ENCODE assay signal across 9 mouse cellular contexts in genomic region chr4:119241664-119242063, GRCm38 (mm10). TPM values are rescaled to one million over a fixed set of nuclear protein-coding genes. Genes with fewer than 3 reads are reported as not detected.
DNase-seq lines count a peak whose midpoint lies in the region; ATAC-seq and TF ChIP-seq lines count a peak whose summit lies in the region.
"Had no signal": no experiment of that assay in that cellular context is flagged by ENCODE, and none has a peak within 500 bp of the region (broad histone marks: within the 10 kb centered on the region; RNA-seq: fewer than 3 reads in every experiment).

No protein-coding gene starts in this region.

- WGBS in kidney, postnatal 0 days = 86% methylated on average over 14 of the region's 14 CpGs
- WGBS in hindbrain, embryonic 13.5 days = 92% methylated on average over 14 of the region's 14 CpGs

- H3K4me2 ChIP-seq in kidney, postnatal 0 days (ENCODE audit: low read length) = no peak overlapping the region
- no peak overlapping the region for H3K4me2 ChIP-seq in hindbrain, embryonic 13.5 days

- H3K36me3 ChIP-seq in kidney, postnatal 0 days (ENCODE audit: insufficient read depth, low read length) = peaks cover 9% of the 10 kb centered on the region; the same call in 1 of the 2 replicates
- H3K36me3 ChIP-seq in hindbrain, embryonic 13.5 days = peaks cover 72% of the 10 kb centered on the region

- no peak for ATAC-seq in kidney, postnatal 0 days (replicated peaks; ENCODE audit: low FRiP score, low read depth)
- no peak for ATAC-seq in hindbrain, embryonic 13.5 days (ENCODE audit: low FRiP score)
- ATAC-seq in inflammation-experienced regulatory T-cells, adult 6 months = no peak

- TF ChIP-seq CTCF in kidney, postnatal 0 days (IDR thresholded peaks at IDR 0.05; ENCODE audit: low read depth) = peak; percentile 65

- DNase-seq in kidney, postnatal 0 days (ENCODE audit: low spot score) = no peak
- DNase-seq in kidney, postnatal 14 days = no peak
- peak; percentile 6 for DNase-seq in T-cell, adult 2 months (ENCODE audit: low spot score)
- DNase-seq in kidney, postnatal 25 days = peak; percentile 51 to 52
- peak; percentile 63 to 68 for DNase-seq in right cerebral cortex, adult 2 months (ENCODE audit: low spot score in 2 of 2)
- no peak for DNase-seq in c-Kit-positive CD71-positive TER-119-positive erythroid progenitor cells, embryonic 14.5 days (ENCODE audit: low spot score)

- no peaks in the 10 kb centered on the region for H3K27me3 ChIP-seq in kidney, postnatal 0 days (ENCODE audit: insufficient read depth, low read length)
- H3K27me3 ChIP-seq in hindbrain, embryonic 13.5 days = no peaks in the 10 kb centered on the region

- H3K4me1 ChIP-seq in kidney, postnatal 0 days (replicated peaks; ENCODE audit: insufficient read depth, low read length) = no peaks in the 10 kb centered on the region
- 0 out of 2 replicates have a peak, but pooled peaks cover 7% of the 10 kb centered on the region for H3K4me1 ChIP-seq in hindbrain, embryonic 13.5 days (replicated peaks)

- H3K9me3 ChIP-seq in kidney, postnatal 0 days (replicated peaks; ENCODE audit: low read length) = no peaks in the 10 kb centered on the region
- H3K9me3 ChIP-seq in hindbrain, embryonic 13.5 days = no peaks in the 10 kb centered on the region

- no peak overlapping the region for H3K9ac ChIP-seq in kidney, postnatal 0 days (ENCODE audit: low read depth, low read length)
- no peak overlapping the region for H3K9ac ChIP-seq in hindbrain, embryonic 13.5 days

- H3K27ac ChIP-seq in kidney, postnatal 0 days = no peak overlapping the region
- no peak overlapping the region; the same call in 1 of the 2 replicates for H3K27ac ChIP-seq in hindbrain, embryonic 13.5 days

- H3K4me3 ChIP-seq in kidney, postnatal 0 days (replicated peaks; ENCODE audit: low read depth, low read length) = no peak overlapping the region
- no peak overlapping the region for H3K4me3 ChIP-seq in hindbrain, embryonic 13.5 days

RNA-seq across cellular contexts. Expression of gene P3h1, which starts 8.9 kb away (rescaled TPM):
- 32.4 and 34.9 TPM in 2 replicates for polyA plus RNA-seq in kidney, postnatal 0 days (2015; fragmentation: Nextera tagmentation; extraction: Ambion mirVana)
- 12.2 and 13.2 TPM in 2 replicates for polyA plus RNA-seq in hindbrain, embryonic 13.5 days (2015; fragmentation: Nextera tagmentation; extraction: Ambion mirVana)
- 1 to 10 TPM in 2 of 3 experiments, under 1 TPM in 1; 0.70 to 2.3 (median 1.7) TPM for polyA plus RNA-seq in inflammation-experienced regulatory T-cells, adult 6 months (2017; shearing (Covaris generic))

RNA-seq across cellular contexts. Expression of gene AU022252, which starts 9.2 kb away (rescaled TPM):
- polyA plus RNA-seq in kidney, postnatal 0 days (2015; fragmentation: Nextera tagmentation; extraction: Ambion mirVana) = 28.1 and 31.1 TPM in 2 replicates
- polyA plus RNA-seq in hindbrain, embryonic 13.5 days (2015; fragmentation: Nextera tagmentation; extraction: Ambion mirVana) = 32.5 and 33.4 TPM in 2 replicates
- polyA plus RNA-seq in inflammation-experienced regulatory T-cells, adult 6 months (2017; shearing (Covaris generic)) = 10 to 100 TPM in 1 of 3 experiments, 1 to 10 TPM in 2; 6.3 to 10.7 (median 7.9) TPM

RNA-seq across cellular contexts. Expression of gene Cldn19, which starts 13.6 kb away (rescaled TPM):
- 70.2 and 72.5 TPM in 2 replicates for polyA plus RNA-seq in kidney, postnatal 0 days (2015; fragmentation: Nextera tagmentation; extraction: Ambion mirVana)
- 0.76 and 1.3 TPM in 2 replicates for polyA plus RNA-seq in hindbrain, embryonic 13.5 days (2015; fragmentation: Nextera tagmentation; extraction: Ambion mirVana)
- polyA plus RNA-seq in inflammation-experienced regulatory T-cells, adult 6 months (2017; shearing (Covaris generic)) = not detected
- polyA plus RNA-seq: stomach, embryonic 14.5 days had no signal

RNA-seq across cellular contexts. Expression of gene Tmem269, which starts 23.6 kb away (rescaled TPM):
- 0.14 TPM in 1 of 2 replicates, not detected in the other for polyA plus RNA-seq in kidney, postnatal 0 days (2015; fragmentation: Nextera tagmentation; extraction: Ambion mirVana)
- 0.39 and 0.43 TPM in 2 replicates for polyA plus RNA-seq in hindbrain, embryonic 13.5 days (2015; fragmentation: Nextera tagmentation; extraction: Ambion mirVana)
- not detected for polyA plus RNA-seq in inflammation-experienced regulatory T-cells, adult 6 months (2017; shearing (Covaris generic))
- polyA plus RNA-seq: stomach, embryonic 14.5 days had no signal

RNA-seq across cellular contexts. Expression of gene Svbp, which starts 46.6 kb away (rescaled TPM):
- polyA plus RNA-seq in kidney, postnatal 0 days (2015; fragmentation: Nextera tagmentation; extraction: Ambion mirVana) = 138 and 150 TPM in 2 replicates
- 244 and 245 TPM in 2 replicates for polyA plus RNA-seq in hindbrain, embryonic 13.5 days (2015; fragmentation: Nextera tagmentation; extraction: Ambion mirVana)
- 10 to 100 TPM; 56.5 to 71.6 (median 62.1) TPM for polyA plus RNA-seq in inflammation-experienced regulatory T-cells, adult 6 months (2017; shearing (Covaris generic))

Comparison
In these comparisons a context has a peak if more than half of its experiments do, and no peak if none do; other contexts are left out.
1. DNase-seq: peak in T-cell, adult 2 months (single experiment), kidney, postnatal 25 days (2 of 2) and right cerebral cortex, adult 2 months (2 of 2); none in kidney, postnatal 0 days (single experiment), kidney, postnatal 14 days (single experiment) and c-Kit-positive CD71-positive TER-119-positive erythroid progenitor cells, embryonic 14.5 days (single experiment).
2. RNA of gene Cldn19, which starts 13.6 kb away (polyA plus RNA-seq): 70.2 to 72.5 TPM in kidney, postnatal 0 days; 0.76 to 1.3 TPM in hindbrain, embryonic 13.5 days and not detected in inflammation-experienced regulatory T-cells, adult 6 months; every median in the first group is over 10 times any median in the second.